Mouse (Mus musculus) CH12.LX (cell line): ENCODE measurements around the gene Gm10563.
"Not testable (repeated sequence)": the region's sequence is repeated elsewhere in the genome, so short reads cannot be mapped to it uniquely, and the experiment has no call there.

ENCODE experiments used
- CHD2 ChIP-seq: IDR thresholded peaks from 2 replicates; pipeline ENCODE4 v1.6.1; 2011; ENCODE audit warnings: low read length, improper control_type of control experiment
- CTCF ChIP-seq, 2 experiments: IDR thresholded peaks in 1 of 2; conservative IDR thresholded peaks in 1 of 2; 2 replicates each; pipeline ENCODE4 v1.5.1; 2011 to 2012; ENCODE audit warnings: low read depth in 2 of 2, low read length in 2 of 2, improper control_type of control experiment in 1 of 2, inconsistent platforms in 1 of 2, mild to moderate bottlenecking in 1 of 2, moderate library complexity in 1 of 2
- GABPA ChIP-seq: IDR thresholded peaks from 2 replicates; pipeline ENCODE4 v1.6.1; 2012; ENCODE audit warnings: low read depth, low read length, improper control_type of control experiment, inconsistent platforms; ENCODE audit not compliant: insufficient replicate concordance
- MAFK ChIP-seq: IDR thresholded peaks from 2 replicates; pipeline ENCODE4 v1.6.1; 2011; ENCODE audit warnings: low read length, improper control_type of control experiment; ENCODE audit not compliant: insufficient replicate concordance
- TBP ChIP-seq: conservative IDR thresholded peaks from 2 replicates; pipeline ENCODE4 v1.6.1; 2011; ENCODE audit warnings: low read depth, low read length, improper control_type of control experiment

- not testable (repeated sequence) for TF ChIP-seq MAFK; CTCF (conservative IDR thresholded peaks at IDR 0.05 in 1 of 2, IDR thresholded peaks at IDR 0.05 in 1 of 2; ENCODE audit: low read depth in 2 of 2, low read length in 2 of 2); GABPA; CHD2
- TF ChIP-seq TBP: peak; percentile 89
These were observed 38.6 kb upstream of the Gm10563 start for GRCm38 (mm10) chr4:155683670-155684277.
